Mouse (Mus musculus): ENCODE data around the gene Eml3. TPM values are rescaled to one million over a fixed set of nuclear protein-coding genes. Genes with fewer than 3 reads are reported as not detected.

Eml3 gene
- 76.0 TPM for polyA plus RNA-seq (2017; shearing (Covaris generic))

GRCm38 (mm10) chr19:8929224-8930088 lies at the start of gene Eml3, which contains the start of gene Rom1:
Gene Eml3, plus strand, starts transcription at chr19:8929552.
Gene Rom1, minus strand, starts transcription at chr19:8929356.

GRCm38 (mm10) chr19:8880311-8881033 lies 48.9 kb upstream of the Eml3 start, which contains the start of gene Uqcc3:
Gene Uqcc3, minus strand, starts transcription at chr19:8880923.

GRCm38 (mm10) chr19:8883616-8884015 lies 45.7 kb upstream of the Eml3 start, which contains the start of the genes Lbhd1 and Gm49403:
Gene Lbhd1, plus strand, starts transcription at chr19:8883732.
Gene Gm49403, plus strand, starts transcription at chr19:8883930.

GRCm38 (mm10) chr19:8888511-8889385 lies 40.6 kb upstream of the Eml3 start, which contains the start of the genes 1810009A15Rik and Gm49416:
Gene 1810009A15Rik, plus strand, starts transcription at chr19:8888853.
Gene Gm49416, plus strand, starts transcription at chr19:8888926.

GRCm38 (mm10) chr19:8892829-8893766 lies 36.3 kb upstream of the Eml3 start, which contains the start of gene Ints5:
Gene Ints5, plus strand, starts transcription at chr19:8893005.

GRCm38 (mm10) chr19:8897865-8898495 lies 31.4 kb upstream of the Eml3 start, which contains the start of gene Ganab:
Gene Ganab, plus strand, starts transcription at chr19:8898071.

GRCm38 (mm10) chr19:8920073-8920736 lies 9.1 kb upstream of the Eml3 start, which contains the start of gene B3gat3:
Gene B3gat3, plus strand, starts transcription at chr19:8920374.

GRCm38 (mm10) chr19:8941515-8942217 lies 12.3 kb downstream of the Eml3 start, which contains the start of gene Mta2:
Gene Mta2, plus strand, starts transcription at chr19:8941875.

GRCm38 (mm10) chr19:8953135-8954039 lies 24.0 kb downstream of the Eml3 start, which contains the start of gene Tut1:
Gene Tut1, plus strand, starts transcription at chr19:8953847.

GRCm38 (mm10) chr19:8966590-8967372 lies 37.4 kb downstream of the Eml3 start, which contains the start of gene Eef1g:
Gene Eef1g, plus strand, starts transcription at chr19:8967041.

GRCm38 (mm10) chr19:8989066-8989566 lies 59.8 kb downstream of the Eml3 start, which contains the start of gene Ahnak:
Gene Ahnak, plus strand, starts transcription at chr19:8989284.

Other genes starting within 250 kb of the Eml3 start
- 132 TPM for gene Slc3a2, start 206.2 kb upstream of the Eml3 start, polyA plus RNA-seq (2017; shearing (Covaris generic))
- gene Wdr74, start 193.7 kb upstream of the Eml3 start, polyA plus RNA-seq (2017; shearing (Covaris generic)): 88.5 TPM
- gene 1700092M07Rik, start 188.8 kb upstream of the Eml3 start, polyA plus RNA-seq (2017; shearing (Covaris generic)): 1.1 TPM
- 189 TPM for gene Stx5a, start 188.1 kb upstream of the Eml3 start, polyA plus RNA-seq (2017; shearing (Covaris generic))
- 324 TPM for gene Nxf1, start 172.5 kb upstream of the Eml3 start, polyA plus RNA-seq (2017; shearing (Covaris generic))
- gene Tmem223, start 158.6 kb upstream of the Eml3 start, polyA plus RNA-seq (2017; shearing (Covaris generic)): 107 TPM
- gene Tmem179b, start 155.1 kb upstream of the Eml3 start, polyA plus RNA-seq (2017; shearing (Covaris generic)): 167 TPM
- gene Taf6l, start 143.1 kb upstream of the Eml3 start, polyA plus RNA-seq (2017; shearing (Covaris generic)): 6.1 TPM
- gene Polr2g, start 131.0 kb upstream of the Eml3 start, polyA plus RNA-seq (2017; shearing (Covaris generic)): 172 TPM
- 4.3 TPM for gene Zbtb3, start 127.0 kb upstream of the Eml3 start, polyA plus RNA-seq (2017; shearing (Covaris generic))
- gene Ttc9c, start 110.2 kb upstream of the Eml3 start, polyA plus RNA-seq (2017; shearing (Covaris generic)): 57.9 TPM
- gene Hnrnpul2, start 109.5 kb upstream of the Eml3 start, polyA plus RNA-seq (2017; shearing (Covaris generic)): 5.4 TPM
- not detected for gene AC129217.1, start 99.8 kb upstream of the Eml3 start, polyA plus RNA-seq (2017; shearing (Covaris generic))
- gene Bscl2, start 92.1 kb upstream of the Eml3 start, polyA plus RNA-seq (2017; shearing (Covaris generic)): 112 TPM
- 0.45 TPM for gene Gng3, start 90.4 kb upstream of the Eml3 start, polyA plus RNA-seq (2017; shearing (Covaris generic))
- not detected for gene Lrrn4cl, start 78.8 kb upstream of the Eml3 start, polyA plus RNA-seq (2017; shearing (Covaris generic))
- gene Ubxn1, start 58.1 kb upstream of the Eml3 start, polyA plus RNA-seq (2017; shearing (Covaris generic)): 165 TPM
- 82.7 TPM for gene Uqcc3, start 48.6 kb upstream of the Eml3 start, polyA plus RNA-seq (2017; shearing (Covaris generic))
- 75.6 TPM for gene Lbhd1, start 45.8 kb upstream of the Eml3 start, polyA plus RNA-seq (2017; shearing (Covaris generic))
- gene Gm49403, start 45.6 kb upstream of the Eml3 start, polyA plus RNA-seq (2017; shearing (Covaris generic)): not detected
- gene 1810009A15Rik, start 40.7 kb upstream of the Eml3 start, polyA plus RNA-seq (2017; shearing (Covaris generic)): 74.5 TPM
- gene Gm49416, start 40.6 kb upstream of the Eml3 start, polyA plus RNA-seq (2017; shearing (Covaris generic)): not detected
- 55.6 TPM for gene Ints5, start 36.5 kb upstream of the Eml3 start, polyA plus RNA-seq (2017; shearing (Covaris generic))
- gene Ganab, start 31.5 kb upstream of the Eml3 start, polyA plus RNA-seq (2017; shearing (Covaris generic)): 145 TPM
- 37.2 TPM for gene B3gat3, start 9.2 kb upstream of the Eml3 start, polyA plus RNA-seq (2017; shearing (Covaris generic))
- gene Rom1, start 196 bp upstream of the Eml3 start, polyA plus RNA-seq (2017; shearing (Covaris generic)): 11.8 TPM
- 248 TPM for gene Mta2, start 12.3 kb downstream of the Eml3 start, polyA plus RNA-seq (2017; shearing (Covaris generic))
- 55.5 TPM for gene Tut1, start 24.3 kb downstream of the Eml3 start, polyA plus RNA-seq (2017; shearing (Covaris generic))
- gene Eef1g, start 37.5 kb downstream of the Eml3 start, polyA plus RNA-seq (2017; shearing (Covaris generic)): 297 TPM
- gene Ahnak, start 59.7 kb downstream of the Eml3 start, polyA plus RNA-seq (2017; shearing (Covaris generic)): 137 TPM
- not detected for gene Scgb1a1, start 158.4 kb downstream of the Eml3 start, polyA plus RNA-seq (2017; shearing (Covaris generic))
- 24.1 TPM for gene Asrgl1, start 206.1 kb downstream of the Eml3 start, polyA plus RNA-seq (2017; shearing (Covaris generic))